Mouse (Mus musculus): ENCODE data around the gene Ubxn6.

DNA sequence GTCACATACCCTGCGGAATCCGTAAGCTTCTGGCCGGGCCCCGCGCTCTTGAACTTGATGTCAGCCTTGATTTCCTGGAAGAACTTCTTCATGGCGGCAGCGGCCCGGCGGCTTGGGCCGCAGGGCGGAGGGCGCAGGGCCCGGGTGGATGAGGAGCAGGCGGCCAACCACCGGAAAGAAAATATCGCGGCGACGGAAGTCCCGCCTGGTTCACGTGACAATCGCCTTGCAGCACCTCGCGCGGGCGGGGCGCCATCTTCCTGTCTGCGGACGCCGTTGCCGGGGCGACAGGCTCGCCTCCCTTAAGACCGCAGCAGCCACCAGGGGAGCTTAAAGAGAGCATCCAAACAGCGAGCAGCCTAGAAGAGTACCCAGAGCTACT lies at the start of gene Ubxn6:
- TF ChIP-seq POLR2A (IDR thresholded peaks at IDR 0.05; ENCODE audit: low read depth, low read length) (peak; percentile 80), CTCF (IDR thresholded peaks at IDR 0.05; ENCODE audit: extremely low read depth, insufficient read length, insufficient replicate concordance, low read depth, low read length) (peak; percentile 46; the same call in 1 of the 2 replicates)

Data from small intestine, adult 2 months (tissue).